Mouse (Mus musculus) liver, embryonic 12.5 days (tissue): Measurements from ENCODE around the gene Tanc1. TPM values are rescaled to one million over a fixed set of nuclear protein-coding genes. Genes with fewer than 3 reads are reported as not detected.

ENCODE experiments used
- ATAC-seq: fragments of 200-750 bp; cut with Nextera tagmentation; 2 replicates; pipeline ENCODE4 v1.8.0; 2017; ENCODE audit warnings: moderate number of reproducible peaks, mild to moderate bottlenecking, moderate library complexity
- H3K27ac ChIP-seq: fragments of 300-500 bp; sonication (generic); 2 replicates; pipeline ENCODE4 v1.5.1; 2016; ENCODE audit warnings: mild to moderate bottlenecking
- H3K27me3 ChIP-seq: fragments of 300-500 bp; sonication (generic); replicated peaks from 2 replicates; pipeline ENCODE4 v1.6.1; 2016; ENCODE audit warnings: mild to moderate bottlenecking, moderate library complexity
- H3K36me3 ChIP-seq: fragments of 300-500 bp; sonication (generic); 2 replicates; pipeline ENCODE4 v1.6.1; 2016; ENCODE audit warnings: mild to moderate bottlenecking, moderate library complexity
- H3K4me1 ChIP-seq: fragments of 300-500 bp; sonication (generic); 2 replicates; pipeline ENCODE4 v1.6.1; 2016
- H3K4me2 ChIP-seq: fragments of 300-500 bp; sonication (generic); 2 replicates; pipeline ENCODE4 v1.6.1; 2016; ENCODE audit warnings: mild to moderate bottlenecking, moderate library complexity
- H3K4me3 ChIP-seq: fragments of 300-500 bp; sonication (generic); 2 replicates; pipeline ENCODE4 v1.5.1; 2016; ENCODE audit warnings: mild to moderate bottlenecking, moderate library complexity
- H3K9ac ChIP-seq: fragments of 300-500 bp; sonication (generic); 2 replicates; pipeline ENCODE4 v1.6.1; 2016; ENCODE audit warnings: mild to moderate bottlenecking, moderate library complexity
- H3K9me3 ChIP-seq: fragments of 300-500 bp; sonication (generic); replicated peaks from 2 replicates; pipeline ENCODE4 v1.6.1; 2016; ENCODE audit warnings: mild to moderate bottlenecking, moderate library complexity
- whole genome bisulfite sequencing: fragments of 180-500 bp; shearing (Covaris S2); methylation state at CpG from one replicate; pipeline ENCODE4 v1.1.7; 2016; ENCODE audit not compliant: insufficient replicate concordance; 5-methylcytosine and 5-hydroxymethylcytosine counted together
- polyA plus RNA-seq: library from polyadenylated mRNA; unstranded; fragments of >200 nt; fragmentation: Nextera tagmentation; extraction: Ambion mirVana; gene quantifications from 2 replicates; pipeline ENCODE4 v1.2.1, GENCODE M21; 2016

The Tanc1 gene
- polyA plus RNA-seq, 1 experiment from 2014 or later: 6.8 TPM

DNA sequence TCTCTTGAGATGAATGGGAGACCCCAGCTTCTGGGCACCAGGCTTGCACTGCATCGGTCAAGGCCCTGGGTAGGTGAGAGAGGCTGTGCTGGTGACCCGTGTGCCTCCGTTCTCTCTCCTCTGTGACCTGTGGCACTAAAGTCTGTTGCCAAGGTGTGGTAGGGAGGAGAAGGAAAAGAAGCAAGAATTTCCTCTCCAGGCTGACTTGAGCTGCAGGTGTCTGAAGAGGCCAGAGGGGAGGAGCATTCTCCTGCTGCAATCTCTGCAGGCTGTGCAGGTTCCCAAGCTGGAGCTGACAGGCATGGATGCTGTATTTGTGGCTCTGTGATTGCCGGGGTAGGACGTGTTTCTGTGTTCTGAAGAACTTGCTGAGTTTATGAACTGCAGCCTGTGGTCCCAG is 163.3 kb downstream of the Tanc1 start:
- peaks cover 5% of the 10 kb centered on the region; the same call in 1 of the 2 replicates for H3K4me1 ChIP-seq
- no peak overlapping the region for H3K4me3 ChIP-seq
- no peaks in the 10 kb centered on the region for H3K9me3 ChIP-seq
- 81% methylated on average over 5 of the region's 5 CpGs for WGBS
- peaks cover 4% of the 10 kb centered on the region for H3K36me3 ChIP-seq
- no peaks in the 10 kb centered on the region for H3K27me3 ChIP-seq
- no peak overlapping the region for H3K4me2 ChIP-seq
- H3K27ac ChIP-seq: no peak overlapping the region
- no peak for ATAC-seq
- H3K9ac ChIP-seq: no peak overlapping the region

DNA sequence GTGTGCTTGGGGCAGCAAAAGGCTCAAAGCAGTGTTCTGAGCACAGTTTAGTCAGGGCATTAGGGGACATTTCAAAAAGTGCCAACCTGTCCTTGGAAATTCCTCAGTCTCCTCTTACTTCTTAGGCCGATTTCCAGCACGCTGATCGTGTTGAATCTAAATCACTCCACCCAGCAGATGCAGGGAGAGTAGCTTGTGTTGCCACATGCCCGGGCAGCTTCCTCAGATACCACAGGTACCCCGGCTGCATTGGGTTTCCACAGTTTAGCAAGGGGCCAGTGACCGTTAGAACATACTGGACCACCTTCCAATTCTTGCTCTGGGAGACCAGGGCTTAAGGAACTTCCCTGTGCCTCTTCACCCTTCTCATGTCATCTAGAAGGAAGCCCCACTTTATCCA is 164.0 kb downstream of the Tanc1 start:
- Histone ChIP-seq H3K4me2 (no peak overlapping the region), H3K27ac (no peak overlapping the region), H3K9ac (no peak overlapping the region), H3K27me3 (no peaks in the 10 kb centered on the region), H3K4me1 (peaks cover 5% of the 10 kb centered on the region; the same call in 1 of the 2 replicates), H3K36me3 (peaks cover 4% of the 10 kb centered on the region), H3K9me3 (no peaks in the 10 kb centered on the region), H3K4me3 (no peak overlapping the region)
- 68% methylated on average over 6 of the region's 6 CpGs for WGBS
- no peak for ATAC-seq

DNA sequence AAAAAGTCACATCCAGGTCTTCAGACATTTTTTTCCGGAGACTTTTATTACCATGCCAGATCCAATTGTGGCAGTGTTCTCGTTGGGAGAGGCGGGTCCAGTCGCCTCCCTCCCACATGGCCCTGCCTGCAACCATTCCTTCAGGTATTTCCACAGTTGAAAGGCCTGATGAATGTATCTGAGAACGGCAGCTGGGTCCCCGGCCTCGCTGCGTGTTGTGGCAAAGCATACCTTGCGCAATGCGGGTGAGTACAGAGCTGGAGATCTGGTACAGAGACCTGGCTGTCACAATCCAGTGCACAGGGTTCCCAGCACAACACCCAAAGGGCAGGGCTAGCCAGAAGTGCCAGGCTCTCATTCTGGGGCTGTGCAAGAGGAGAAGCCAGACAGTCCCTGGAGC is 167.5 kb downstream of the Tanc1 start:
- H3K4me3 ChIP-seq: no peak overlapping the region
- WGBS: 58% methylated on average over 10 of the region's 10 CpGs
- H3K4me1 ChIP-seq: no peaks in the 10 kb centered on the region
- peak; percentile 35; the same call in 1 of the 2 replicates for ATAC-seq
- H3K27ac ChIP-seq: no peak overlapping the region
- no peak overlapping the region for H3K9ac ChIP-seq
- H3K9me3 ChIP-seq: no peaks in the 10 kb centered on the region
- no peak overlapping the region for H3K4me2 ChIP-seq
- no peaks in the 10 kb centered on the region for H3K27me3 ChIP-seq
- no peaks in the 10 kb centered on the region; the same call in 1 of the 2 replicates for H3K36me3 ChIP-seq

DNA sequence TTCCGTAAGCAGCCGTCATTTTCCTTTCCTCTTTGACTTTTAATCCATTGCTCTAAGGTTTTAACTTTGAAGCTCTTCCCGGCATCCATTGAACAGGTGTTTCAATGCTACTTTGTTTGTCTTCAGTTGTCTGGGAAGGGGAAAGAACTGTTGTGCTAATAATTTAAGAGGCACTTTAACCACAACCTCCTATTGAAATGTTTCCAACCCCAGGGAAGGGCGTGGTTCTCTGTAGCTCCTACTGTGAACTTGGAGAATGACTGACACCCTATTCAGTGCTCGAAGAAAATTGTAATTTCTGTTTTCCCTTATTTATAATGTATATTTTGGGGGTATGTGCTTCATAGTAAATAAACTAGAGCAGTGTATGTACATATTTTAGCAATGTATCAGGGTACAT is 168.4 kb downstream of the Tanc1 start:
- H3K27me3 ChIP-seq: no peaks in the 10 kb centered on the region
- 77% methylated on average over 5 of the region's 5 CpGs for WGBS
- no peak overlapping the region for H3K4me2 ChIP-seq
- H3K4me1 ChIP-seq: no peaks in the 10 kb centered on the region
- no peak overlapping the region for H3K27ac ChIP-seq
- no peak overlapping the region for H3K9ac ChIP-seq
- peaks cover under 1% of the 10 kb centered on the region; the same call in 1 of the 2 replicates for H3K36me3 ChIP-seq
- ATAC-seq: no peak
- H3K9me3 ChIP-seq: no peaks in the 10 kb centered on the region
- H3K4me3 ChIP-seq: no peak overlapping the region

DNA sequence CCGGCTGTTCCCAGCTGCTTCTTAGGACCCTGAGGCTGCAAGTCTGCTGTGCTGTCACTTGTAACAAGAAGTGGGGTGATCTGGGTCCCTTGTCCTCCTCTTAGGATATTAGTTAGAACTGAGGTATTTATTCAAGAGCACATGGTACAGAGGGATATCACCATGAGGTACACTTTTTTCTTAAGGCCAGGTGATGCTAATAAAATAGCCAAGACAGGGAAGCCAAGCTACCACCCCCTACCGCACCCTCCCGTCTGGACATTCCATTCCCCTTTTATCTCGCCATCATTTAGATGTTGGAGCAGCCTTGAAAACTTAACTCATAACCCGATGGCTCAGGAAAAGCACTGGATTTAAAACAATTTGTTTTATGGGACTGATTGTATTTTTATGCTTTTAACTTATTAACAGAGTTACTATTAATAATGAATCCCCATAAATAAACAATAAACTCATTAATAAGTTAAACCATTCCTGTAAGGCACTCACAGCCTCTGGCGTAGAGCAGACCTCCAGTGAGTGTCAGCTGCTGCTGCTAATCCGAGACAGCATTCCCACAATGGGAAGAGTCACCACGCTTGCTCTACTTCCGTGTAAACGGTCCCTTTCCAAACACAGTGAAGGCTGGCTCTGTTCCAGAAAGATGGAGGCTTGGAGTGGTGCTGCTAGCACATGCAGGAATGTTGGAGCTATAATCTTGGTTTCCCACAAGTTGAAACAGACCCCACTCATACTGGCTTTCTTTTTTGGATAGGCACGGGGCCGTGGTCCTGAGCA is 171.4 kb downstream of the Tanc1 start:
- Histone ChIP-seq H3K36me3 (peaks cover 3% of the 10 kb centered on the region; the same call in 1 of the 2 replicates), H3K4me3 (no peak overlapping the region), H3K9ac (no peak overlapping the region), H3K4me1 (no peaks in the 10 kb centered on the region), H3K27ac (no peak overlapping the region), H3K27me3 (no peaks in the 10 kb centered on the region), H3K4me2 (no peak overlapping the region), H3K9me3 (no peaks in the 10 kb centered on the region)
- no peak for ATAC-seq
- WGBS: 66% methylated on average over 12 of the region's 12 CpGs

DNA sequence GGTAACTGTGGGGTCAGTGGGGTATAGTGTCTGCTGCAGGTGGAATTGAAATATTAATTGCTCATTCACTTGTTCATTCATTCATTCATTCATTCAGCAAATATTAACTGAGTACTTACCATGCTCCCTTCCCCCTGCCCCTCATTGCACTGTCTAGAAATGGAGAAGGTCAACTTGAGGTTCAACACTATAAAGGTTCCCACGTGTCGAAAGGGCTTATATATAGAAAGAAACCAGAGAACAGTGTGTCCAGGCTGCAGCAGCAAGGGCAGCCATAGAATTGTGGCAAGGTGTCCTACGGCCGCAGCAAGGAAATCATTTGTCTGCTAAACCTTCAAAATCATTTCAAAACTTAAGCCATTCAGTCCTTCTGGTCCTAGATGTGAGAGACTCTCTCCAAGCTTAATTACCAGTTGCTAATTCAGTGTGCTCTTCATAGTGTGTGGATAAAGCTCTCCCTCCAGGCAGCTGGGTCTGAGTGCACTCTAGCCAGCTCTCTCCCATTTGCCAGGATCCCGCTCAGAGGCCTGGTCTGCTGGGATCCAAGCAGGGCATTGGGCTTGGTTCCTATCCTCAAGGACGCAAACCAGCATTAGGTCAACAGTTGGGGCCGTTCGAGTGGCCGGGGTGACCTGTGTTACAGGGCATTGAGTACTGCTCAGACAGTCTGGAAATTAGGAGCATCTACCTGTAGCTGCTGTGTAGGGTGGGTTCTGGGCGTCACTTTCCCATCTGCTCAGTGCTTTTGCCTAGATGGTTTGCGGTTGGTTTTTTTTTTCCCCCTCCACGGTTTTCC is 172.2 kb downstream of the Tanc1 start:
- peaks cover 3% of the 10 kb centered on the region; the same call in 1 of the 2 replicates for H3K36me3 ChIP-seq
- WGBS: 67% methylated on average over 12 of the region's 12 CpGs
- no peaks in the 10 kb centered on the region for H3K9me3 ChIP-seq
- H3K9ac ChIP-seq: no peak overlapping the region
- H3K27me3 ChIP-seq: no peaks in the 10 kb centered on the region
- H3K27ac ChIP-seq: no peak overlapping the region
- no peaks in the 10 kb centered on the region for H3K4me1 ChIP-seq
- H3K4me2 ChIP-seq: no peak overlapping the region
- no peak; the same call in 1 of the 2 replicates for ATAC-seq
- no peak overlapping the region for H3K4me3 ChIP-seq

DNA sequence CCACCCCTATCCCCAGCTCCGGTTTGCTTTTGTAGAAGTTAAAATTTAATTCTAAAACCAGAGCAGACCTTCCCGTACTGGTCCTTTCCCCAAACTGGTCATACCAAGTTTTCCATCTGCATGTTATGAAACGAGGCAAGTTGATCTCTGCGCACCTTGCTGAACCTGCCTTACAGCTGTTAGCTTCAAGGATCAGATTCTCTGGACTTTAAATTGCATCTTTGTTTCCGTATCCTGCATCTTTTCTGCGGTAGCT is 172.7 kb downstream of the Tanc1 start:
- no peak overlapping the region for H3K4me2 ChIP-seq
- H3K9ac ChIP-seq: no peak overlapping the region
- no peak for ATAC-seq
- 76% methylated on average over 6 of the region's 6 CpGs for WGBS
- H3K4me3 ChIP-seq: no peak overlapping the region
- no peaks in the 10 kb centered on the region for H3K27me3 ChIP-seq
- no peak overlapping the region for H3K27ac ChIP-seq
- no peaks in the 10 kb centered on the region for H3K4me1 ChIP-seq
- no peaks in the 10 kb centered on the region for H3K9me3 ChIP-seq
- H3K36me3 ChIP-seq: peaks cover 3% of the 10 kb centered on the region; the same call in 1 of the 2 replicates

DNA sequence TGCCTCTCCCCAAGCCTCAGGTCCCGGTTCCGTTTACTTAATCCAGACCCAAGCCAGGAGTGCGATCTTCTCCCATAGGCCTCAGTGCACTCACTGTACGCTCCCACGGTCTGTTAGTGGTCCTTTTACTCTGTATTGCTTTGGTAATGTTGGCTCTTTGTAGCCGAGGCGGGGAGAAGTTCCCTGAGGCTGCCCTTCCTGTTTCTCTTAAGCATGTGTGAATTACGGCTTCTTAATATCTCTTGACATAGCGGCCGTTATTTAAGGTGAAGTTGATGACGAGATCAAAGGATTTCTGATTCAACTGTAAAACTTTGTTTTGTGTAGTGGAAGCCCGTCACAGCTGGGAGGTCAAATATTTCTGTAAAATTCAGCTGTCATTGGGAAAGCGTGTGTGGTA is 173.8 kb downstream of the Tanc1 start:
- no peak overlapping the region for H3K27ac ChIP-seq
- H3K9me3 ChIP-seq: no peaks in the 10 kb centered on the region
- H3K27me3 ChIP-seq: no peaks in the 10 kb centered on the region
- 0 out of 2 replicates have a peak, but pooled peaks cover 3% of the 10 kb centered on the region for H3K36me3 ChIP-seq
- H3K9ac ChIP-seq: no peak overlapping the region
- no peak overlapping the region for H3K4me3 ChIP-seq
- no peak for ATAC-seq
- H3K4me1 ChIP-seq: no peaks in the 10 kb centered on the region
- WGBS: 75% methylated on average over 13 of the region's 13 CpGs
- no peak overlapping the region for H3K4me2 ChIP-seq

DNA sequence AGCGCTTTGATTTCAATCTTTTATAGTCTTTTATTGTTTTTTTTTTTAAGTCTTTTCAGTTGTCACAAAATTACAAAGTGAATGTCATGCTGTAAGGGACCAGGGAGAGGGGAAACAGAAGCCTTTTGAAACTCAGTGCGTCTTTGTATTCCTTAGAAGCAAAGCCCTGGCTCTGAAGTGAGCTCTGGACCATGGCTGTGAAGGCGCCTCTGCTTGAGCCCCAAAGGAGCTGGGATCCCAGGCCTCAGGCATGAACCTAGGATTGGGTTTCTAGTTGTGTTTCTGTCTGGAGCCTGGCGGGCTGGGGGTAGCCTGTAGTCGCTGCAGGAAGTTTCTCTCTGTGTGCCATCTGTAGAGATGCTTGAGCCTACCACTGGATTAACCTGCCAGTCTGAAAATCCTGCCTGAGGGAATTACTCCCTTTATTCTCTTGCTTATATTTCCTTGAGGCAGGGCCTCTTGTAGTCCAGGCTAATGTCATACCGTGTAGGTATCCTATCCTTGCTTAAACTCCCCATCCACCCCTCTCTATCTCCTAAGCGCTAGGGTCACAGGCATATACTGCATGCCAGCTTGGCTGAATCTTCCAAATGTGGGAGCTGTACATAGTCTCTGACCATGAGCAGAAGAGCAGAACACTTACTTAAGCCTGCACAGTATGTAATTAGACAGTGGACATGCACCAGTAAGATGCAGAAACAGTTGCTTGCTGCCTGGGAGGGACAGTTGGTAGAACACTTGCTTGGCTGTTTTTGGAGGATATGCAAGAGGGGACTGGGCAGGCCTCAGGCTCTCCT is 177.1 kb downstream of the Tanc1 start:
- Histone ChIP-seq H3K4me1 (peaks cover 10% of the 10 kb centered on the region), H3K4me2 (no peak overlapping the region), H3K36me3 (peaks cover 17% of the 10 kb centered on the region; the same call in 1 of the 2 replicates), H3K27me3 (no peaks in the 10 kb centered on the region), H3K9ac (no peak overlapping the region), H3K4me3 (no peak overlapping the region), H3K27ac (no peak overlapping the region), H3K9me3 (no peaks in the 10 kb centered on the region)
- 74% methylated on average over 7 of the region's 7 CpGs for WGBS
- ATAC-seq: no peak

DNA sequence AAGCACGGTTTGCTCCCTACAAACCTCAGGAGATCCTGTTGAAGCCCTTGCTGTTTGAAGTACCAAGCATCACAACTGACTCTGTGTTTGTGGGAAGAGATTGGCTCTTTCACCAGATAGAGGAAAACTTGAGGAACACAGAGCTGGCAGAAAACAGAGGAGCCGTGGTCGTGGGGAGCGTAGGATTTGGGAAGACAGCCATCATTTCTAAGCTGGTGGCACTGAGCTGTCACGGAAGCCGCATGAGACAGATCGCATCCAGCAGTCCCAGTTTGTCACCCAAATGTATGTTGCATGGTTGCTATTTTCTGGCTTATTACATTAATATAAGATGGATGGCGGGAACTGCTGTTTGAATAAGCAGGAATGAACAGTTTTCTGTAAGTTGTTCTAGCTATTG is 179.8 kb downstream of the Tanc1 start:
- Histone ChIP-seq H3K36me3 (peaks cover 21% of the 10 kb centered on the region; the same call in 1 of the 2 replicates), H3K4me2 (no peak overlapping the region), H3K27ac (no peak overlapping the region), H3K9me3 (no peaks in the 10 kb centered on the region), H3K4me3 (no peak overlapping the region), H3K4me1 (peaks cover 10% of the 10 kb centered on the region), H3K9ac (no peak overlapping the region), H3K27me3 (no peaks in the 10 kb centered on the region)
- ATAC-seq: no peak
- WGBS: 83% methylated on average over 8 of the region's 8 CpGs

DNA sequence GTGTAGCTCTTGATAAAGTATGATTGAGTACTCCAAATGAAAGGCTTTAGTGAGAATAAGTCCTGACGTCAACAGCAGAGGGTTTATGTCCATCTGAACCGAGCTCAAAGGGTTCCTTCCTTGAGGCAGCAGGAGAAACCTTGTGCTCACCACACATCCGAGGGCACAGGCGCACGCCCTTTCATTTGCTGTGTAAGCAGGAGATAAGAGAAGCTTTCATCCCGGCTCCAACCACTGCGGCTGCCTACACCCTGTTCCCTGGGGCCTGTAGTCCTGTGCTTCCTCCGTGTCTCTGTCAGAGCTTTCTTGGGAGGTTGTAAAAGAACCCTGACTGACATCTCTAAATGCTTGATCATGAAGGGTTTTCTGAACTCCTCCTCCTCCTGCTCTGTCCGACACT is 181.5 kb downstream of the Tanc1 start:
- H3K4me1 ChIP-seq: peaks cover 10% of the 10 kb centered on the region
- no peak overlapping the region for H3K9ac ChIP-seq
- peaks cover 21% of the 10 kb centered on the region; the same call in 1 of the 2 replicates for H3K36me3 ChIP-seq
- no peaks in the 10 kb centered on the region for H3K27me3 ChIP-seq
- H3K9me3 ChIP-seq: no peaks in the 10 kb centered on the region
- no peak overlapping the region for H3K27ac ChIP-seq
- WGBS: 23% methylated on average over 9 of the region's 9 CpGs
- peak; percentile 76 for ATAC-seq
- H3K4me3 ChIP-seq: no peak overlapping the region
- H3K4me2 ChIP-seq: no peak overlapping the region

DNA sequence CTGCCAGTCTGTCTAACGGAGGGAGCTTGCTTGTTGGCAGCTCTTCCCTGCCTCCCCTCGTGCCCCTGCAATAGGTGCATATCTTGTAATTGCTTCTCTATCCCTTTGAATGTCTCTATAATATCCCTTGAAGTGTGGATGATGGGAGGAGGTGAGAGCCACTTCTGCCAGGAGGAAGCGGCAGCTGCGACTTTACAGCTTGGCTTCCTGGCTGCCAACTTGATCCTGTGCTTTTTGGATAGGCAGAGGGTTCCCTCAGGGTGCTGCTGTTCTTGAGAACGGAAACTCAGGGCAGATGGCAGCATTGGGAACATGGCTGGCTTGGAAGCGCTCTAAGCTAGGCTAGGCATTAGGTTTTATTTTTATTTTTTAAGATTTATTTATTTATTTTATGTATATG is 183.0 kb downstream of the Tanc1 start:
- WGBS: 81% methylated on average over 6 of the region's 6 CpGs
- peaks cover 25% of the 10 kb centered on the region; the same call in 1 of the 2 replicates for H3K36me3 ChIP-seq
- H3K27me3 ChIP-seq: no peaks in the 10 kb centered on the region
- no peaks in the 10 kb centered on the region for H3K9me3 ChIP-seq
- H3K4me1 ChIP-seq: peaks cover 10% of the 10 kb centered on the region
- no peak overlapping the region for H3K9ac ChIP-seq
- ATAC-seq: no peak
- no peak overlapping the region for H3K4me3 ChIP-seq
- H3K27ac ChIP-seq: no peak overlapping the region
- H3K4me2 ChIP-seq: no peak overlapping the region
